Mouse (Mus musculus) G1E (cell line): Measurements from ENCODE around the gene Arl16. TPM values are rescaled to one million over a fixed set of nuclear protein-coding genes. Genes with fewer than 3 reads are reported as not detected.

Experiments
- ATAC-seq: 2 replicates; pipeline ENCODE4 v1.8.0; 2016; ENCODE audit warnings: mild to moderate bottlenecking; ENCODE audit not compliant: insufficient number of reproducible peaks, poor library complexity, low FRiP score, severe bottlenecking; ENCODE audit errors: extremely low read depth
- DNase-seq: peaks from one replicate; pipeline ENCODE4 v3.0.0; 2012; ENCODE audit warnings: low spot score
- H3K27me3 ChIP-seq: 2 replicates; pipeline ENCODE4 v1.6.1; 2012; ENCODE audit warnings: mild to moderate bottlenecking, low read length, inconsistent platforms; ENCODE audit not compliant: insufficient read depth
- H3K36me3 ChIP-seq: replicated peaks from 2 replicates; pipeline ENCODE3; 2012; ENCODE audit warnings: mild to moderate bottlenecking, inconsistent platforms
- H3K4me1 ChIP-seq: 2 replicates; pipeline ENCODE4 v1.6.1; 2012; ENCODE audit warnings: low read depth, low read length, inconsistent platforms, mixed read lengths; ENCODE audit not compliant: insufficient read depth
- H3K4me3 ChIP-seq: 2 replicates; pipeline ENCODE4 v1.5.1; 2012; ENCODE audit warnings: low read depth, mild to moderate bottlenecking, inconsistent platforms, low read length, moderate library complexity, mixed read lengths
- H3K9me3 ChIP-seq: replicated peaks from 2 replicates; pipeline ENCODE4 v1.6.1; 2012; ENCODE audit warnings: inconsistent platforms
- CTCF ChIP-seq: IDR thresholded peaks from 2 replicates; pipeline ENCODE4 v1.5.1; 2012; ENCODE audit warnings: low read depth, low read length, inconsistent platforms, mixed read lengths
- GATA1 ChIP-seq: IDR thresholded peaks from 2 replicates; pipeline ENCODE4 v1.6.1; 2012; ENCODE audit warnings: borderline replicate concordance, low read length, inconsistent platforms, mixed read lengths
- GATA2 ChIP-seq: IDR thresholded peaks from 2 replicates; pipeline ENCODE4 v1.6.1; 2012; ENCODE audit warnings: low read depth, low read length, inconsistent platforms, borderline replicate concordance
- POLR2AphosphoS5 ChIP-seq: IDR thresholded peaks from 2 replicates; pipeline ENCODE4 v1.6.1; 2012; ENCODE audit warnings: low read depth, low read length, inconsistent platforms; ENCODE audit not compliant: insufficient replicate concordance
- TAL1 ChIP-seq: conservative IDR thresholded peaks from 2 replicates; pipeline ENCODE4 v1.6.1; 2012; ENCODE audit warnings: low read depth, low read length, inconsistent platforms, mixed read lengths
- polyA plus RNA-seq: library from polyadenylated mRNA; stranded (reverse); fragments of >175 nt; gene quantifications from 2 replicates; pipeline ENCODE4 v1.2.3, GENCODE M21; 2012
- total RNA-seq, 2 experiments: library from RNA; stranded (forward) in 1 of 2; stranded (reverse) in 1 of 2; fragments of 200-1000 nt in 1 of 2; fragments of >200 nt in 1 of 2; fragmentation: Nextera tagmentation in 1 of 2; gene quantifications; 2 replicates each; pipeline ENCODE4 v1.2.3; 2014 to 2017

Arl16 gene
- total and polyA plus RNA-seq, 3 experiments, result 17.0 to 24.5 (median 21.0) TPM

GRCm38 (mm10) chr11:120509940-120510339, 42.5 kb upstream of the Arl16 start:
- Histone ChIP-seq H3K4me1 (peaks cover 59% of the 10 kb centered on the region), H3K27me3 (peaks cover 3% of the 10 kb centered on the region; the same call in 1 of the 2 replicates), H3K36me3 (no peaks in the 10 kb centered on the region), H3K9me3 (no peaks in the 10 kb centered on the region), H3K4me3 (peak overlapping the region; percentile 61; the same call in 1 of the 2 replicates)
- TF ChIP-seq TAL1, result no peak
- no peak for TF ChIP-seq POLR2AphosphoS5
- TF ChIP-seq GATA2, result no peak
- no peak for TF ChIP-seq CTCF
- no peak for TF ChIP-seq GATA1
- DNase-seq (peak; percentile 19), ATAC-seq (0 out of 2 replicates have a peak, but pooled peaks have one; percentile 12)

- no peak overlapping the region for H3K4me3 ChIP-seq
- ATAC-seq (no peak), DNase-seq (no peak)
- no peaks in the 10 kb centered on the region for H3K36me3 ChIP-seq
- peaks cover 10% of the 10 kb centered on the region for H3K27me3 ChIP-seq
- TF ChIP-seq GATA2 (no peak), POLR2AphosphoS5 (no peak), GATA1 (no peak), TAL1 (no peak), CTCF (no peak)
- H3K9me3 ChIP-seq, result no peaks in the 10 kb centered on the region
- peaks cover 55% of the 10 kb centered on the region for H3K4me1 ChIP-seq
Observed at GRCm38 (mm10) chr11:120508290-120508870, 41.0 kb upstream of the Arl16 start.

DNA sequence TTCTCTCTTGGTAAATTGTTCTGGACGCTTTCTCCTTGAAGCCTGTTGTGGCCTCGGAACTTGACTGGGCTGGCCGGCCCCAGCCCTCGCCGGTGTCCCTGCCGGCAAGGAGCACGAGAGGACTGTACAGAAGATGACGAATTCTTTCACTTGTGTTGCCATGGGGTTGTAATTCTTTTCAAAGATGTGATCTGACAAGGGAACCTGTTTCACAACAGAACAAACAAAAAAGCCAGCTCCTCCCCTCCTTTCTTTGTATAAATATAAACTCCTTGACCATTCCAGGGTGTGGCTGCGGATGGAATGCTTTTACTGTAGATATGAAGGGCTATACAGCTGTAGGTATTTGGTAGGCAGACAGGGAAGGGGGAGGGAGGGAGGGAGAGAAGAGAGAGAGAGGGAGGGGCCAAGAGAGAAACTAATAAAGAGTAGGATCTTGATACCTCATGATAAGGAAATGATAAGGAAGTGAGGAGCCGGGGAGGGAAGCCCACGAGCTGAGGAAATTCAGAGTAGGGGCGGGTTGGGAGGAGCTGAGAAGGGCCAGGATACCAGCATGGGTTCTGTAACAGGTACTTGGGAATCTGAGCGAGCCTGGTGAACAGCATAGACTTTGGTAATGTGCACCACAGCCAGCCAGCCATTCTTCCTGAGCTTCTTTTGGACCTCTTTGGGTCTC, 40.3 kb upstream of the Arl16 start:
- no peaks in the 10 kb centered on the region for H3K9me3 ChIP-seq
- no peaks in the 10 kb centered on the region for H3K36me3 ChIP-seq
- DNase-seq, result no peak
- peaks cover 14% of the 10 kb centered on the region for H3K27me3 ChIP-seq
- TF ChIP-seq GATA1 (no peak), TAL1 (no peak), GATA2 (no peak), CTCF (no peak), POLR2AphosphoS5 (no peak)
- no peak for ATAC-seq
- no peak overlapping the region for H3K4me3 ChIP-seq
- H3K4me1 ChIP-seq, result peaks cover 51% of the 10 kb centered on the region

DNA sequence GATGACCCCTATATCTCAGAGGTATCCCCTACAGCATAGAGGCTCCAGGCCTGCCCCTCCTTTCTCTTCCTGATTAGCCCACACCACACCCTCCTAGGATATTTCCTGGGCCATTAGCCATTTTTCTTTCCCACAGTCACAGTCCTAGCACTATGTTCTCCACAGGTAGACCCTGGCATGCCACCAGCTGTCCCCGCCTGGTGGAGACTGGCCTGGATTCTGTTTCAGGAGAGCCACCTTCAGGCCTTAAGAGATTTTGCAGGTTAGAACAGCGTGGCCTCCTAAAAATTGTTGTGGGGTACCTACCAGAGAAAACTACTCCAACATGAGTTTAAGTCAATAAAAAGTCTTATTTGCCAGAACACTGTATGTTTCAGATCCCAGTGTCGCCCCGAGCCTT, 39.5 kb upstream of the Arl16 start:
- Histone ChIP-seq H3K36me3 (no peaks in the 10 kb centered on the region), H3K4me3 (no peak overlapping the region), H3K27me3 (peaks cover 19% of the 10 kb centered on the region), H3K9me3 (no peaks in the 10 kb centered on the region), H3K4me1 (peaks cover 48% of the 10 kb centered on the region)
- DNase-seq (peak; percentile 27), ATAC-seq (no peak)
- TF ChIP-seq GATA2 (no peak), CTCF (no peak; the same call in 1 of the 2 replicates), TAL1 (no peak), POLR2AphosphoS5 (no peak), GATA1 (no peak)

- ATAC-seq (no peak), DNase-seq (no peak)
- TF ChIP-seq GATA1 (no peak), GATA2 (no peak), POLR2AphosphoS5 (no peak), TAL1 (no peak), CTCF (no peak)
- Histone ChIP-seq H3K9me3 (no peaks in the 10 kb centered on the region), H3K4me3 (no peak overlapping the region), H3K36me3 (no peaks in the 10 kb centered on the region), H3K4me1 (peaks cover 37% of the 10 kb centered on the region), H3K27me3 (peaks cover 24% of the 10 kb centered on the region)
Observed at GRCm38 (mm10) chr11:120505661-120506060, 38.3 kb upstream of the Arl16 start.

DNA sequence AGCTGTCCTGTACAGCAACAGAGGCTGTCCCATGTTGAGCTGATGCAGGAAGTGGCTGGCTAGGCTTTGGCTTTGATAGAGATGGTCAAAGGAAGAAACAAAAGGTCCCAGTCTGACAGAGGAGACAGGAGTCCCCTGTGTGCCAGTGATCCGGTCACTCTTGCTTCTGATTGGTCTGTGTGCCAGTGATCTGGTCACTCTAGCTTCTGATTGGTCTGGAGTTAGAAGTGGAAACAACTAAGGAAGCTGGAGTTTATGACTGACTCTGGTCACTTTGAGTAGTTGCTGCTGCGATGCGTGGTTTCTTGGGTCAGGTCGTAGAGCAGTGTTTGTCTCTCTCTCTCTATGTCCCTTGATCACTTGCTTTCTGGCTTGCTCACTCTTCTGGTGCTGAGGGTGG, 34.3 kb upstream of the Arl16 start:
- peaks cover 24% of the 10 kb centered on the region for H3K27me3 ChIP-seq
- DNase-seq, result no peak
- ATAC-seq, result no peak
- peaks cover 33% of the 10 kb centered on the region for H3K36me3 ChIP-seq
- H3K4me1 ChIP-seq, result peaks cover 15% of the 10 kb centered on the region
- no peak overlapping the region for H3K4me3 ChIP-seq
- no peaks in the 10 kb centered on the region for H3K9me3 ChIP-seq
- TF ChIP-seq GATA1, result no peak
- no peak for TF ChIP-seq POLR2AphosphoS5
- TF ChIP-seq CTCF, result no peak
- no peak for TF ChIP-seq TAL1
- no peak for TF ChIP-seq GATA2
